Mouse (Mus musculus): ENCODE measurements around the gene Tle4.

- TF ChIP-seq CTCF (IDR thresholded peaks at IDR 0.05; ENCODE audit: low read depth): no peak
- no peak for TF ChIP-seq EP300 (IDR thresholded peaks at IDR 0.05; ENCODE audit: low read depth)
Observed at GRCm38 (mm10) chr19:14536676-14537075, 61.2 kb downstream of the Tle4 start.

Measured in heart, postnatal 0 days (tissue).